Mouse (Mus musculus) ES-E14 (cell line): ENCODE measurements around the gene Selenoo.

ENCODE experiments used
- CHD2 ChIP-seq: IDR thresholded peaks from 2 replicates; pipeline ENCODE4 v1.6.1; 2014; ENCODE audit warnings: mild to moderate bottlenecking, low read depth, low read length, inconsistent platforms
- HCFC1 ChIP-seq: IDR thresholded peaks from 2 replicates; pipeline ENCODE4 v1.6.1; 2012; ENCODE audit warnings: low read length, inconsistent platforms, borderline replicate concordance; ENCODE audit not compliant: insufficient read depth
- ZNF384 ChIP-seq: IDR thresholded peaks from 2 replicates; pipeline ENCODE4 v1.6.1; 2012; ENCODE audit warnings: low read depth, low read length, inconsistent platforms

DNA sequence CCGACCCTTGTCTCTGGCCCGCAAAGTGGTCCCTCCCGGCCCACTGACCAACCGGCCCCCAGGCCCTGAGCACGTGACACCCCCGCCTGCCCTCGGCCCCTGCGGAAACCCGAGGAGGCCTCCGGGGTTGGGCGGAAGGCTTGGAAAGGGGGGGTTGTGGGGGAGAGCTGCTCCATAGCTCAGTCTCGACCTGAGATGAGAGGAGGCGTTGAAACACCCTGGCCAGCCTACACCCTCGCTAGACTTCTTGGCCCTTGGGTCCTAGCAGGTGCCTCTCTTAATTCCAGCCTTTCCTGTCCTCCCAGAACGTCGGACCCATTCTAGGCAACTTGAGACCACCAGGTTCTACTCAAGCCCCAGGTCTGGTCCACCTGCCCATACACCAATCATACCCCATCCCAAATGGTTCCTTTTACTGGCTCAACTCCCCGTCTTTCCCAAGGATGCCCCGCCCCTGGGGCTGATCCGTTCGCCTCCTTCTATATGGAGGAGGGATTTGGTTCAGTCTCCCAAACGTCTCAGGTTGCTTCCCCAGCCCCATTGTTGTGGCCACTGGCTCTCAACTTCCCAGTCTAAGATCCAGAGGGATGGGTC is 51.9 kb downstream of the Selenoo start, which contains the start of gene Mapk12:
- TF ChIP-seq CHD2 (no peak), HCFC1 (no peak), ZNF384 (no peak)
